Mouse (Mus musculus) spleen, adult 12 weeks (tissue): Measurements from ENCODE around the gene Chchd2.

Experiments used
- DNase-seq: peaks from one replicate; pipeline ENCODE4 v3.0.0; 2022; ENCODE audit warnings: low spot score

Chchd2 gene

GRCm38 (mm10) chr5:129878946-129879345, 8.3 kb downstream of the Chchd2 start:
- no peak for DNase-seq

- DNase-seq, result no peak
Observed at GRCm38 (mm10) chr5:129877731-129878455, 9.4 kb downstream of the Chchd2 start.

GRCm38 (mm10) chr5:129875098-129875497, 12.2 kb downstream of the Chchd2 start:
- DNase-seq, result no peak

GRCm38 (mm10) chr5:129873942-129874341, 13.3 kb downstream of the Chchd2 start:
- no peak for DNase-seq

GRCm38 (mm10) chr5:129871238-129871637, 16.0 kb downstream of the Chchd2 start:
- DNase-seq, result no peak

- no peak for DNase-seq
Observed at GRCm38 (mm10) chr5:129869238-129869995, 17.9 kb downstream of the Chchd2 start.

GRCm38 (mm10) chr5:129865841-129866240, 21.4 kb downstream of the Chchd2 start:
- DNase-seq, result no peak

GRCm38 (mm10) chr5:129864467-129864866, 22.8 kb downstream of the Chchd2 start:
- no peak for DNase-seq

- DNase-seq, result no peak
Observed at GRCm38 (mm10) chr5:129862325-129862724, 24.9 kb downstream of the Chchd2 start.

- DNase-seq, result no peak
Observed at GRCm38 (mm10) chr5:129856414-129856813, 30.9 kb downstream of the Chchd2 start.

- no peak for DNase-seq
Observed at GRCm38 (mm10) chr5:129855163-129855562, 32.1 kb downstream of the Chchd2 start.

- DNase-seq, result no peak
Observed at GRCm38 (mm10) chr5:129847558-129847820, 39.8 kb downstream of the Chchd2 start.

GRCm38 (mm10) chr5:129846752-129847557, 40.3 kb downstream of the Chchd2 start, which contains the start of gene Sumf2:
Gene Sumf2 (plus strand): TSS chr5:129846986.
- DNase-seq, result peak; percentile 88

- no peak for DNase-seq
Observed at GRCm38 (mm10) chr5:129844848-129845247, 42.4 kb downstream of the Chchd2 start.
